Mouse (Mus musculus) bone marrow, adult 2 months (tissue): ENCODE data around the gene Mst1.

Source experiments
- CTCF ChIP-seq: fragments of 200-500 bp; IDR thresholded peaks from 2 replicates; pipeline ENCODE4 v1.5.1; 2011; ENCODE audit warnings: low read length, control low read depth; ENCODE audit not compliant: control insufficient read depth, insufficient read depth
- POLR2A ChIP-seq: fragments of 200-500 bp; IDR thresholded peaks from 2 replicates; pipeline ENCODE4 v1.6.1; 2011; ENCODE audit warnings: low read depth, mild to moderate bottlenecking, control low read depth, low read length, borderline replicate concordance; ENCODE audit not compliant: control insufficient read depth

DNA sequence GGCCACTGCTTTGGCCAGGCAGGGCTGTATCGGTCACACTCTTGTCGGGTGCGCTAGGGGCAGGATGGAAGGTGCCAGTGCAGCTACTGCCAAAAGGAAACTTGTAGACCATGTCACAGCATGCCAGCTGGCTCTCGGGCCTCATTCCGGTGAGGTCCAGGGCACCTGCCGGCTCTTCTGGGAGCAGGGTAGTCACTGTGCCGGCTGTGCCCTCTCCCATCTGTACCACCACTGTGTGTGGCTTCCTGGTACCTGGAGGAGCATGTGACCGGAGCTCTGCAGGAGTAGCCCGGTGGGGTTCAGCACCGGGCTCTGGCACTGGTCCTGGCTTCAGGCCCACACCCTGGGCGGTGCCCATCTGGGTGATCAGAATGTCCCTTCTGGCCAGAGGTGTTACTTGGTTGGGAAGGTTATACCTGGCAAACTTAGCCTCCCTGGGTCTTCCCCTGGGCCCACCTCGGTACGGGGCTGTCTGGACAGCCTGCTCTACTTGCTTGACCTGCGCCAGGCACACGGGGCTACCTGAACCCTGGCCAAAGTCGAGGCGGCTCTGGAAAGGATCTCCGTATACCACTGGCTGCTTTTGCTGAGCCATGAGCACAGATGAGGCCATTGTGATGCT is 32.6 kb downstream of the Mst1 start:
- TF ChIP-seq CTCF (no peak), POLR2A (no peak)
